Mouse (Mus musculus): ENCODE data around the gene Ikbke. TPM values are rescaled to one million over a fixed set of nuclear protein-coding genes. Genes with fewer than 3 reads are reported as not detected.

The Ikbke gene
- polyA plus RNA-seq (2017; shearing (Covaris generic)), result 126 TPM

GRCm38 (mm10) chr1:131279456-131279776 is at the start of gene Ikbke:
Gene Ikbke, minus strand, starts transcription at chr1:131279606.

GRCm38 (mm10) chr1:131245089-131245856 is 34.1 kb downstream of the Ikbke start, which contains the start of gene Rassf5:
Gene Rassf5, minus strand, starts transcription at chr1:131245258.

Other genes with a start within 250 kb of the Ikbke start
- 178 TPM for gene Mapkapk2, start 181.8 kb downstream of the Ikbke start, polyA plus RNA-seq (2017; shearing (Covaris generic))
- gene Dyrk3, start 141.3 kb downstream of the Ikbke start, polyA plus RNA-seq (2017; shearing (Covaris generic)), result 1.3 TPM
- 44.4 TPM for gene Eif2d, start 126.4 kb downstream of the Ikbke start, polyA plus RNA-seq (2017; shearing (Covaris generic))
- gene Rassf5, start 34.3 kb downstream of the Ikbke start, polyA plus RNA-seq (2017; shearing (Covaris generic)), result 224 TPM
- gene Srgap2, start 247.7 kb upstream of the Ikbke start, polyA plus RNA-seq (2017; shearing (Covaris generic)), result 53.3 TPM
- 0.62 TPM for gene Fam72a, start 248.3 kb upstream of the Ikbke start, polyA plus RNA-seq (2017; shearing (Covaris generic))

Measured in effector memory CD4-positive, alpha-beta T cell, adult 5 months (primary cell).